Mouse (Mus musculus) myocyte (in vitro differentiated cells): ENCODE data around the gene Capn12.

ENCODE experiments used
- CEBPB ChIP-seq: IDR thresholded peaks from 2 replicates; pipeline ENCODE4 v1.6.1; 2011; ENCODE audit warnings: mild to moderate bottlenecking, moderate library complexity; ENCODE audit not compliant: poor library complexity, insufficient read depth, severe bottlenecking
- E2F4 ChIP-seq: IDR thresholded peaks from one replicate; pipeline ENCODE4 v1.6.1; 2011; ENCODE audit warnings: mild to moderate bottlenecking, control low read depth, moderate library complexity; ENCODE audit not compliant: insufficient read depth
- MAX ChIP-seq: IDR thresholded peaks from one replicate; pipeline ENCODE4 v1.6.1; 2011; ENCODE audit warnings: low read depth, mild to moderate bottlenecking, control low read depth
- MYOD1 ChIP-seq, 3 experiments: IDR thresholded peaks; one replicate each; pipeline ENCODE4 v1.6.1; 2011; ENCODE audit warnings: control low read depth in 2 of 3, low read depth in 2 of 3, mild to moderate bottlenecking in 2 of 3, moderate library complexity in 1 of 3; ENCODE audit not compliant: insufficient read length in 2 of 3, control insufficient read depth in 1 of 3
- MYOG ChIP-seq, 3 experiments: IDR thresholded peaks; one replicate each; pipeline ENCODE4 v1.6.1; 2011; ENCODE audit warnings: control low read depth in 2 of 3, low read depth in 2 of 3, mild to moderate bottlenecking in 2 of 3; ENCODE audit not compliant: insufficient read length in 2 of 3, control insufficient read depth in 1 of 3, insufficient read depth in 1 of 3
- POLR2A ChIP-seq: IDR thresholded peaks from one replicate; pipeline ENCODE4 v1.6.1; 2011; ENCODE audit warnings: low read depth, mild to moderate bottlenecking, control low read depth, moderate library complexity; ENCODE audit not compliant: insufficient read length
- POLR2AphosphoS2 ChIP-seq: IDR thresholded peaks from one replicate; pipeline ENCODE4 v1.6.1; 2011; ENCODE audit warnings: low read depth, control low read depth; ENCODE audit not compliant: insufficient read length
- REST ChIP-seq: IDR thresholded peaks from one replicate; pipeline ENCODE4 v1.6.1; 2011; ENCODE audit warnings: mild to moderate bottlenecking, control low read depth, moderate library complexity; ENCODE audit not compliant: insufficient read depth, insufficient read length
- SRF ChIP-seq: IDR thresholded peaks from one replicate; pipeline ENCODE4 v1.6.1; 2011; ENCODE audit warnings: low read depth; ENCODE audit not compliant: control insufficient read depth, insufficient read length
- TCF12 ChIP-seq: IDR thresholded peaks from one replicate; pipeline ENCODE4 v1.6.1; 2011; ENCODE audit warnings: mild to moderate bottlenecking, control low read depth; ENCODE audit not compliant: poor library complexity, insufficient read depth, severe bottlenecking
- TCF3 ChIP-seq: IDR thresholded peaks from one replicate; pipeline ENCODE4 v1.6.1; 2011; ENCODE audit warnings: low read depth, control low read depth; ENCODE audit not compliant: insufficient read length
- USF1 ChIP-seq: IDR thresholded peaks from one replicate; pipeline ENCODE4 v1.6.1; 2011; ENCODE audit warnings: low read depth, mild to moderate bottlenecking, control low read depth, moderate library complexity

GRCm38 (mm10) chr7:28832137-28832536 is 49.1 kb upstream of the Capn12 start:
- TF ChIP-seq POLR2A, result no peak
- no peak for TF ChIP-seq MAX
- TF ChIP-seq TCF3, result no peak
- TF ChIP-seq E2F4, result no peak
- no peak for TF ChIP-seq POLR2AphosphoS2
- TF ChIP-seq MYOG (IDR thresholded peaks at IDR 0.05; ENCODE audit: control insufficient read depth in 1 of 3, insufficient read depth in 1 of 3, insufficient read length in 2 of 3, low read depth in 2 of 3), result no peak
- TF ChIP-seq TCF12, result no peak
- TF ChIP-seq USF1, result no peak
- TF ChIP-seq SRF, result no peak
- no peak for TF ChIP-seq MYOD1 (IDR thresholded peaks at IDR 0.05; ENCODE audit: control insufficient read depth in 1 of 3, insufficient read length in 2 of 3, low read depth in 2 of 3)
- TF ChIP-seq CEBPB, result no peak
- TF ChIP-seq REST, result no peak
